Mouse (Mus musculus): ENCODE results near the gene Adam20.
"Not testable (repeated sequence)": the region's sequence is repeated elsewhere in the genome, so short reads cannot be mapped to it uniquely, and the experiment has no call there.

Gene Adam20

DNA sequence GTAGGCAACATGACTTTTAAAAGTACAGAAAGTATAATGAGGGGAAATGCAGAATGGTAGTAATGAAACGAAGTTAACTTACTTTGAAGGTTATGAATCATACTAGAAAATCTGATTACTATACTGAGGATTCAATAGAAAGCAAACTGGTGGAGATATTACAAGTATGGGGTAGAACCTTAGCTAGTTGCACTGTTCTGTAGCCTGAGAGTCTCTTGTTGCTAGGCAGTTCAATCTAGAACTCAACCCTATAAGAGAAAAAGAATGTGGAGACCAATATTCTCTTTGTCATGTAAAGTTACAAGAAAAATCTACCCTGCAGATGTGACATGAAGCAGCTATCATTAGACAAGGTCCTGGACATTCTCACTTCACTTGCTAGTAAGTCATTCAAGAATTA is at the start of gene Adam20:
Gene Adam20 (plus strand): TSS at position 301 of the 400 bp plus-strand sequence.
- DNase-seq: not testable (repeated sequence)

DNA sequence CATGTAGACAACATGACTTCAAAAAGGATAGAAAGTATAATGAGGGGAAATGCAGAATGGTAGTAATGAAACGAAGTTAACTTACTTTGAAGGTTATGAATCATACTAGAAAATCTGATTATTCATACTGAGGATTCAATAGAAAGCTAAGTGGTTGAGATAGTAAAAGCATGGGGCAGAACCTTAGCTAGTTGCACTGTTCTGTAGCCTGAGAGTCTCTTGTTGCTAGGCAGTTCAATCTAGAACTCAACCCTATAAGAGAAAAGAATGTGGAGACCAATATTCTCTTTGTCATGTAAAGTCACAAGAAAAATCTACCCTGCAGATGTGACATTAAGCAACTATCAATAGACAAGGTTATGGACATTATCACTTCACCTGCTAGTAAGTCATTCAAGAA is 41.2 kb upstream of the Adam20 start, which contains the start of gene Adam25:
Gene Adam25 (plus strand): TSS at position 301 of the 400 bp plus-strand sequence.
- DNase-seq: not testable (repeated sequence)

DNA sequence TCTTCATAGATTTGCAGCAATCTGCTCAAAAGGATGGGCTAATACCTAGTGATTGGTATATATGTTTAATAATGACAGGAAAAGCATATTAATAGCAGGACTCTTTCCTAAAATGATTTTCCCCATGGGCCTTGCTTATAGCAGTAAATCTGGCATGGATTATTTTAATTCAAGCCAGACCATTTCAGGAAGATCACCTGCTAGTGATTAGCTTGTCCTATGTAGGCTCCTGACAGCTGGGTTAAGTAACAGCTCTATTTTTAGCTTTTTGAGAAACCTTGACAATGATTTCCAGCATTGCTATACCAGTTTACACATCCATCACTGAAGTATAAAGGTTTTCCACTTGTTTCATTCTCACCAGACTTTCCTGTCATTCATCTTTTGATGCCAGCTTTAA is 9.8 kb upstream of the Adam20 start:
- no peak for DNase-seq

DNA sequence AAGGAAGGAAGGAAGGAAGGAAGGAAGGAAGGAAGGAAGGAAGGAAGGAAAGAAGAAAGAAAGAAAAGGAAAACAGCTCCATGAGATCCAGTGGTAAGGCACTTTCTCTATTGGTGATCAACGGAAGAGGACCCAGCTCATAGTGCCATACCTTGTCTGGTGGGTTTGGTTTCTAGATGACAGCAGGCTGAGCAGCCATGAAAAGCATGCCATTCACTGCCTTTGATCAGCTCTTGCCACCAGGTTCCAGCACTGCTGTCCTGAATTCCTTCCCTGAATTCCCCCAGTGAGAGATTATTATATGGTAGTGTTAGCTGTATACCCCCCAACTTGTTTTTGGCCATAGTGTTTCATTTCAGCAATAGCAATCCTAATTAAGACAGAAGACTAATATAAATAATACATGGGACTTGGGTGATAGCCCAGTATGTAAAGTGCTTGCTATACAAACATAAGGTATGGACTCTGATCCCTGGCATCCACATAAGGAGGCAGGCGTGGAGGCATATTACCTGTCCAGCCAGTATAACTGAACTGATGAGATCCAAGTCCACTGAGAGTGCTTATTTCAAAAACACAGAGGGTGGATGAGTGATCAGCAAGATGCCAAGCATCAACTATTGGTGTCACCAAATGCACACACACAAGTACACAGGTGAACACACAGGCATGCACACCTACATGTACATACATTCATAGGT is 10.5 kb downstream of the Adam20 start:
- no peak for DNase-seq
